Mouse (Mus musculus) limb, embryonic 13.5 days (tissue): ENCODE data around the gene Gprc6a. TPM values are rescaled to one million over a fixed set of nuclear protein-coding genes. Genes with fewer than 3 reads are reported as not detected.

Experiments used
- ATAC-seq: fragments of 200-750 bp; cut with Nextera tagmentation; 2 replicates; pipeline ENCODE4 v1.8.0; 2017; ENCODE audit warnings: low read depth, moderate number of reproducible peaks, moderate TSS enrichment; ENCODE audit not compliant: low FRiP score
- H3K27ac ChIP-seq: fragments of 300-500 bp; sonication (generic); 2 replicates; pipeline ENCODE4 v1.5.1; 2015; ENCODE audit warnings: inconsistent platforms, mild to moderate bottlenecking, moderate library complexity
- H3K27me3 ChIP-seq: fragments of 300-500 bp; sonication (generic); 2 replicates; pipeline ENCODE4 v1.6.1; 2015; ENCODE audit warnings: mild to moderate bottlenecking, inconsistent platforms
- H3K36me3 ChIP-seq: fragments of 300-500 bp; sonication (generic); 2 replicates; pipeline ENCODE4 v1.6.1; 2015; ENCODE audit warnings: inconsistent platforms, mild to moderate bottlenecking, moderate library complexity
- H3K4me1 ChIP-seq: fragments of 300-500 bp; sonication (generic); 2 replicates; pipeline ENCODE4 v1.6.1; 2015; ENCODE audit warnings: inconsistent platforms
- H3K4me2 ChIP-seq: fragments of 300-500 bp; sonication (generic); replicated peaks from 2 replicates; pipeline ENCODE4 v1.6.1; 2015; ENCODE audit warnings: inconsistent platforms, mild to moderate bottlenecking, moderate library complexity
- H3K4me3 ChIP-seq: fragments of 300-500 bp; sonication (generic); 2 replicates; pipeline ENCODE4 v1.5.1; 2015; ENCODE audit warnings: moderate library complexity, mild to moderate bottlenecking, inconsistent platforms
- H3K9ac ChIP-seq: fragments of 300-500 bp; sonication (generic); 2 replicates; pipeline ENCODE4 v1.6.1; 2015; ENCODE audit warnings: mild to moderate bottlenecking, inconsistent platforms
- H3K9me3 ChIP-seq: fragments of 300-500 bp; sonication (generic); 2 replicates; pipeline ENCODE4 v1.6.1; 2016; ENCODE audit warnings: inconsistent platforms
- WGBS: fragments of 180-500 bp; shearing (Covaris S2); methylation state at CpG from one replicate; pipeline ENCODE4 v1.1.7; 2015; 5-methylcytosine and 5-hydroxymethylcytosine counted together
- polyA plus RNA-seq: library from polyadenylated mRNA; unstranded; fragments of >200 nt; fragmentation: Nextera tagmentation; extraction: Ambion mirVana; gene quantifications from 2 replicates; pipeline ENCODE4 v1.2.1, GENCODE M21; 2015

Gprc6a gene
- polyA plus RNA-seq, 1 experiment from 2014 or later = not detected

DNA sequence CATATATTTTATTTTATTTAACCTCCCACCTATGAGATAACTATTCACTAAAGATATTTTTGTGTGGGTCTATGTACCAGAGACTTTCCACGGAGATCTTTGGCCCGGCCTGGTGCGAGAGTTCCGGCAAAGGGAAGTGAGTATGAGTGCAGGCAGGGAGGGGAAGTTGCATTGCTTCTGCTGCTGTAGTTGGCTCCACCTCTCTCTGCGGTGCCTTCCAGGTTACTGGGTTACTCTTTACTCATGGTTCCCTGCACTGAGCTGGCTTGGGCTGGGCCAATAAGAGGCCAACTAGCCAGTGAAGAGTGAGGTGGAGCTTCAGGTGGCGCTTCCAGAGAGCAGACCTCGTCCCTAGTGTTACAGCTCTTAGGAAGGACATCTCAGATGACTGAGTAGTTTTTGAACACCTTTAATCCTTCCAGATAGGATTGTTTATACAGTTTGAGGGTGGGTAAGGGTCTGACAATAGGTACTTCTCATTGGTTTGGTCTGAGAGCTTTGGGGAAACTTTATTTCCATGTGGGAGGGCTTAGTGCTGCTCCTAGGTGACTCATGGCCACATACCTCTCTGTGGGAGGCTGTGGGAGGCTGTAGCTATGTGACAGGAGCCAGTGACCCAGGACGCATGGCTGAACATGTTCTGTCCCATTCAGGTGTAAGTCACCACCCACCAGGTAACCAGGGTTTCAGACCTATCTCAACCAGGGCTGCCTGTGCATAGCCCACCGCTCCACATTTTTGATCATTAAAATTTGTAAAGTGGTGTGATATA is 59.9 kb downstream of the Gprc6a start:
- Histone ChIP-seq H3K9ac (no peak overlapping the region), H3K27me3 (no peaks in the 10 kb centered on the region), H3K36me3 (no peaks in the 10 kb centered on the region), H3K4me3 (no peak overlapping the region), H3K4me2 (no peak overlapping the region), H3K9me3 (no peaks in the 10 kb centered on the region), H3K27ac (no peak overlapping the region), H3K4me1 (no peaks in the 10 kb centered on the region)
- WGBS = 73% methylated on average over 9 of the region's 9 CpGs
- no peak for ATAC-seq

Other genes with a start within 250 kb of the Gprc6a start
- gene Gm49339, start 150.8 kb downstream of the Gprc6a start, polyA plus RNA-seq = 0.15 TPM in 1 of 2 replicates, not detected in the other
- gene Lilr4b, start 150.8 kb downstream of the Gprc6a start, polyA plus RNA-seq = 0.29 and 0.80 TPM in 2 replicates
- gene Lilrb4a, start 140.5 kb downstream of the Gprc6a start, polyA plus RNA-seq = 2.6 and 3.1 TPM in 2 replicates
- 1.8 and 2.5 TPM in 2 replicates for gene Fam162b, start 40.9 kb downstream of the Gprc6a start, polyA plus RNA-seq
- not detected in 2 replicates for gene Rfx6, start 46.3 kb upstream of the Gprc6a start, polyA plus RNA-seq